Mouse (Mus musculus) hindbrain, embryonic 11.5 days (tissue): ENCODE measurements at regions not wholly inside any gene's neighbourhood (a gene's known extent, or its start where the extent isn't known, plus 50 kb on each side); places are given as distances from the start of the nearest gene placed in this dataset.

Experiments
- ATAC-seq: fragments of 200-750 bp; cut with Nextera tagmentation; 2 replicates; pipeline ENCODE4 v1.8.0; 2017; ENCODE audit warnings: mild to moderate bottlenecking, moderate TSS enrichment, moderate library complexity; ENCODE audit not compliant: low FRiP score
- DNase-seq: peaks from one replicate; pipeline ENCODE4 v3.0.0-alpha.2; 2015; ENCODE audit warnings: low spot score
- H3K27ac ChIP-seq: fragments of 300-500 bp; sonication (generic); 2 replicates; pipeline ENCODE4 v1.5.1; 2014; ENCODE audit warnings: mild to moderate bottlenecking, low read depth, low read length
- H3K27me3 ChIP-seq: fragments of 300-500 bp; sonication (generic); 2 replicates; pipeline ENCODE4 v1.6.1; 2014; ENCODE audit warnings: mild to moderate bottlenecking, low read length, moderate library complexity, mixed read lengths; ENCODE audit not compliant: control insufficient read depth, insufficient read depth
- H3K36me3 ChIP-seq: fragments of 300-500 bp; sonication (generic); 2 replicates; pipeline ENCODE4 v1.6.1; 2014; ENCODE audit warnings: mild to moderate bottlenecking, low read length, moderate library complexity, mixed read lengths; ENCODE audit not compliant: control insufficient read depth, insufficient read depth
- H3K4me1 ChIP-seq: fragments of 300-500 bp; sonication (generic); replicated peaks from 2 replicates; pipeline ENCODE4 v1.6.1; 2014; ENCODE audit warnings: low read length, mixed read lengths; ENCODE audit not compliant: control insufficient read depth, insufficient read depth
- H3K4me2 ChIP-seq: fragments of 300-500 bp; sonication (generic); replicated peaks from 2 replicates; pipeline ENCODE4 v1.6.1; 2014; ENCODE audit warnings: mild to moderate bottlenecking, low read depth, low read length
- H3K4me3 ChIP-seq: fragments of 300-500 bp; sonication (generic); 2 replicates; pipeline ENCODE4 v1.5.1; 2014; ENCODE audit warnings: low read depth, low read length
- H3K9ac ChIP-seq: fragments of 300-500 bp; sonication (generic); 2 replicates; pipeline ENCODE4 v1.6.1; 2014; ENCODE audit warnings: low read depth, low read length
- H3K9me3 ChIP-seq: fragments of 300-500 bp; sonication (generic); 2 replicates; pipeline ENCODE4 v1.6.1; 2016; ENCODE audit warnings: low read length; ENCODE audit not compliant: control insufficient read depth
- WGBS: fragments of 180-500 bp; shearing (Covaris S2); extraction: QIAGEN DNeasy Blood & Tissue Kit; methylation state at CpG from one replicate; pipeline ENCODE4 v1.1.7; 2014; 5-methylcytosine and 5-hydroxymethylcytosine counted together

DNA sequence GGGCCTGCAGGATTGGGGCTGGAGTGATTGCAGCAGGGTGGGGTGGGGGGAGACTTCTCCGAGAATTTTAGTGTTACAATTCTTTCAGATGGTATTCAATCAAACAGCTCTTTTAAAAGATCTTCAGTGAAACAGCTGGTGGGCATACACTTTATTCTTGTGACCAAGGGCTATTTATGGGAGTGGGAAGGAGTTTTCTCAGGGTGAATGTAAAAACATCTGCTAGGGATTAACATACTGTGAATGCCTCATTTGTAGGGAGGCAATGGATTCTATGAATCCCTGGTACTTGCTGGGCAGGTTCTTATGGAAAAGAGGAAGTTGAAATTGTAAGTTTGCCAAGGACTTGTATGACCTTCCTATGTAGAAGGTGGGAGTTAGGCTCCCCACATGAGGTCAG is 134.5 kb downstream of the 4930444P10Rik start:
- WGBS: 84% methylated on average over 1 of the region's 1 CpGs
- Histone ChIP-seq H3K4me2 (no peak overlapping the region), H3K36me3 (no peaks in the 10 kb centered on the region), H3K27ac (no peak overlapping the region), H3K27me3 (no peaks in the 10 kb centered on the region), H3K9ac (no peak overlapping the region), H3K4me1 (no peaks in the 10 kb centered on the region), H3K9me3 (no peaks in the 10 kb centered on the region), H3K4me3 (no peak overlapping the region)
- ATAC-seq: no peak
- DNase-seq: no peak

DNA sequence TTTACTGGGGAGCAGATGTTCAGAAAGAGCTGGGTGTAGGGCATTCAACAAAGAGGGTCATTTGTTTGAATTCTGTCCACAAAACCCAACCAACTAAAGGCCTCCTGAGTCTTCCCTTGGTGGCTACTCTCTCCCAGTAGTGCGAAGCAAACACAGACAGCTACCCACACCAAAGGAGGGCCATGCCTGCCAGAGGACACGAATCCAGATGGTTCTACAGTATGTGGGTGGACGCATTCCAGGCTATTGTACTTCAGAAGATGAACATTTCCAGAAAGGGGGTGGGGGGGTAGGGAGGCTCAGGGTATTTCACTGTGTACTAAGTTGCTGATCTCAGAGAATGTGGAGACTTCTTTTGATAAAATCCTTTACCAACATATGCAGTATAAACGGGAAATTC is 149.5 kb downstream of the 4930444P10Rik start:
- WGBS: 60% methylated on average over 4 of the region's 4 CpGs
- no peak for ATAC-seq

DNA sequence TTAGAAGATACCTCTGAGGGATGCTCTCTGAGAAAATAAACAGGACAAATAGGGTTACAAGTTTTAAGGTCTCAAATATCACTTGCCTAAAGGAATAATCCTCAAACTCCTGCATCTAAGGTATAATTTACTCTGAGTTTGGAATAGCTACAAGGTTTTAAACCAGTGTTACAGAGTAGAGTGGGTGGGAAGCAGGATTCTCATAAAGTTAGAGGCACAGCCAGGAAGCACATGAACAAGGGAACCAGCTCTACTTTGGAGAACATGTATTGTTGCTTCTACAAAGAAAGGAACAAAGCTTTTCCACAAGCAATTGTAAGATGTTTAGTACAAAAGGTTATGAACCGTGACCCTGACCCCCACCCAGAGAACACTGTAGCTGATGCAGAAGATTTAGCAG is 150.1 kb downstream of the 4930444P10Rik start:
- no peak overlapping the region for H3K4me2 ChIP-seq
- H3K27ac ChIP-seq: no peak overlapping the region
- no peak overlapping the region for H3K4me3 ChIP-seq
- DNase-seq: no peak
- no peak overlapping the region for H3K9ac ChIP-seq
- no peaks in the 10 kb centered on the region for H3K4me1 ChIP-seq
- H3K36me3 ChIP-seq: no peaks in the 10 kb centered on the region
- no peak for ATAC-seq
- no peaks in the 10 kb centered on the region for H3K9me3 ChIP-seq
- WGBS: 56% methylated on average over 1 of the region's 1 CpGs
- H3K27me3 ChIP-seq: no peaks in the 10 kb centered on the region

More for the DNA sequence above, 149.5 kb downstream of the 4930444P10Rik start:
- Histone ChIP-seq H3K27ac (no peak overlapping the region), H3K9me3 (no peaks in the 10 kb centered on the region), H3K4me1 (no peaks in the 10 kb centered on the region), H3K9ac (no peak overlapping the region), H3K4me3 (no peak overlapping the region), H3K4me2 (no peak overlapping the region), H3K36me3 (no peaks in the 10 kb centered on the region), H3K27me3 (no peaks in the 10 kb centered on the region)
- no peak for DNase-seq
